Mouse (Mus musculus) MEL-GATA-1-ER (cell line): ENCODE measurements around the gene Fbxo42.

Experiments used
- DNase-seq: peaks from one replicate; pipeline ENCODE4 v3.0.0-alpha.2; 2012; ENCODE audit warnings: low read depth; ENCODE audit errors: extremely low read depth

Gene Fbxo42

DNA sequence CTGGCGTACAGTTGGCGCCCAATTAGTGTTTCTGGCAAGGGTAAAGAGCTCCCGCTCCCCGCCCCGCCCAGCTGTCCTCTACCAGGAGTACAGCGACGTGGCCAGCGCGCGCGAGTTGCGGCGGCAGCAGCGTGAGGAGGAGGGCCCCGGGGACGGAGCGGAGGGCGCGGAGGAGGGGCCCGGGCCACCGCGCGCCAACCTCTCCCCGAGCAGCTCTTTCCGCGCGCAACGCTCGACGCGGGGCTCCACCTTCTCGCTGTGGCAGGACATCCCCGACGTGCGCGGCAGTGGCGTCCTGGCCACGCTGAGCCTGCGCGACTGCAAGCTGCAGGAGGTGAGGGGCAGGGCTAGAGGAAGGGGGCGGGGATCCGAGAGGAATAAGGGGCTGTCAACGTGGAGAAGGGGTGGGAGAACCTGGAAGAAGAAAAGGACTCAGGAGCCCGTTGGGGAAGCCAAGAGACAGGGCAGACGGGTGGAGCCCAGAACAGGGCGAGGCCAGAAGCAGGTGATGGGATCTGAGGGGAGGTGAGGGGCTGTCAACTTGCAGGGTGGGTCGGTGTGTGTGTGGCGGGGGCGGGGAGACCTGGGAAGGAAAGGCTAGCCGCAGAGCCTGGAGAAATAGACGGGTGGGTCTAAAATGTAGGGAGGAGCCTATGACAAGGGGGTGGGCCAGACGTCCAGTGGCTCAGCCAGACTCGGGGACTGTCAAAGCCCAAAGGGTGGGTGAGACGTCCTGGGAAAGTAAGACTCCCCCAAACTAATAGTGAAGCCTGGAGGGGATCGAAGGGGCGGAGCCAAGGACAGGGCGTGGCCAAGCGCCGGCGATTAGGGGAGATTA lies 100.3 kb downstream of the Fbxo42 start:
- no peak for DNase-seq

DNA sequence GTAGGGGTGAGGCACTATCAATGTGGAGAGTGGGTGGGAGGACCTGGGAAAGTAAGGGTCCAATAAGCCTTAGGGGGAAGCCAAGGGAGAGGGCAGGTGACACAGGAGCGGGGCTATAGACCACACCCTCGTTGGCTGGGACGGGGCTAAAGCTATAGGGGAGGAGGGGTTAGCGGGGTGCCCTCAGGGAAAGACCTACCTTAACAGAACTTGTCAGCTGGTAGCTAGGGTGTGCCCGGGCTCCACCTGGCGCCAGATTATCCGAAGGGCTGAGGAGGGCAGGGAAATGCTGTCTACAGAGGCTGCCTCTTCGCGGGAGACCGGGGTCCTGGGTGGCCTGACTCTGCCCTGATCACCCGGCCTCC lies 100.9 kb downstream of the Fbxo42 start:
- DNase-seq = no peak

DNA sequence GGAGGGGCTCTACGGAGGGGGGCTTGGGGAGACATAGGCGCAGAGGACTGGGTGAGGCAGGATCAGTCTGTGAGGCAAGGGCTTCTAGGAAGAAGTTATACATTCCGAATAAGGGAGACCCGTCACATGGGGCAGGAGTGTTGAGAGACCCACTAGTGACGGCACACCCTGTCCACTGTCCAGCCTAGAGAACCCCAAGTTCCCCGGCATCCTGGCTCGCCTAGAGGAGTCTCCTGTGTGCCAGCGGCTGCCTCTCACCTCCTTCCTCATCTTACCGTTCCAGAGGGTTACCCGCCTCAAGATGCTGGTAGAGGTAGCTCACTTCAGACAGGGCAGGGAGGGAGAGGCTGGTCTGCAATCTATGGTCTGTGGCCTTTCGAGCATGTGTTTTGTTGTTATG lies 101.7 kb downstream of the Fbxo42 start:
- no peak for DNase-seq

GRCm38 (mm10) chr4:141251071-141251470 lies 103.4 kb downstream of the Fbxo42 start:
- no peak for DNase-seq

DNA sequence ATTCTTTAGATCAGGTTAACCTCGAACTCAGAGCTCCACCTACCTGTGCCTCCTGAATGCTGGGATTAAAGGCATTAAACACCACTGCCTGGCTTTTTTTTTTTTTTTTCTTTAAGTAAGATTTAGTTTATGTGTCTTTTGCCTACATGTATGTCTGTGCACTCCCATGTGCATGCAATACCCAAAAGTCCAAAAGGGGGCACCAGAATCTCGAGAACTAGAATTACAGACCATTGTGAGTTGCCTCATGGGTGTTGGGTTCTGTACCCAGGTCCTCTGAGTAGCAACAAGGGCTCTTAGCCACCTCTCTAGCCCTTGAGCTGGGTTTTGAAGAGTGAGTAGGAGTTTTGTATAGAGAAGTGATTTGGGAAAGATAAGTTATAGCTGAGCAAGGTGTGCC lies 104.9 kb downstream of the Fbxo42 start:
- no peak for DNase-seq
